Mouse (Mus musculus): ENCODE data around the gene Hpgds.

The Hpgds gene

DNA sequence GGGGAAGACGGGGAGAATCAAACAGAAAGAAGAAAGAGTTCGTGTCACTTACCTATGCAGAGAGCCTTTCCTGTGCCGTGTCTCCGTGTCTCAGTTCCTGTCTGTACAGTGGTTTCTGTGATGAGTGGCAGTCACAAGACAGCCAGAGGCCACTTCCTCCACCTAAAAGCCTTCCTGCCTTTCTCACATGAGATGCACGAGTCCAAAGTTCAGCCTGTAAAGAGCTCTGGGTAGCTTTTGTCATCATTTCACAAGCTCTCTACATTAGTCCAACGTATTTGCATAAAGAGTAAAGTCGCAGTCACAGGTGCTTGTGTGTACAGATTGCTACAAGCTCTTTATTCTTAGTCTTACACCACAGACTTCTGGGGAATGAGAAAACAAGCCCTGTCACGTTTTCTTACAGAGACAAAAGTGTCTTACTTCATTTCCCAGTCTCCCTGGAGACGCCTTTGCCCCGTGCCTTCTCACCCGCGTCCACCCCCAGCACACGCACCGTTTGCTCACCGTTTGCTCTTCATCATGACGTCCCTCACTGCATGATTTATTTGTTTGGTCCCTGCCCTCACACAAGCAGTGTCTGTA, at the start of gene Hpgds:
Hpgds (minus strand) TSS at position 288 of the 585 bp plus-strand sequence.
- no peak for DNase-seq (ENCODE audit: low read depth)

DNA sequence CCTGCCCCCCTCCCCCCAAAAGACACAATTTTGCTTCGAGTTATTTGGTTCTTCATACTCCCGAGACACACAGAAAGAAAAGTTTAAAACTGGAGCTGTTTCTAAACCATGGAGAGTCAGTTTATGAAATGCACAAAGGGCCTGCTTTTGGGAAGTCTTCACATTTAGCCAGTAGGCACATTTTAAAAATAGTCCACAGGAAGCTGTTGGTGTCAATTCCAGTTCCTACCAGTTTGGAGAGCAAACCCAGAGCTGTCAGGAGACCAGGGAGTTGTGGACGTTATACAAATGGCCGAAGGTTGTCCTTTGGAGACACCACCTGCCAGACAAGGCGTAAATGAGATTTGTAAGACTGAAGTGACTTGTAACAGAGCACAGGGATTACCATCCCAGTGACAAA, 20.3 kb upstream of the Hpgds start:
- no peak for DNase-seq (ENCODE audit: low read depth)

DNA sequence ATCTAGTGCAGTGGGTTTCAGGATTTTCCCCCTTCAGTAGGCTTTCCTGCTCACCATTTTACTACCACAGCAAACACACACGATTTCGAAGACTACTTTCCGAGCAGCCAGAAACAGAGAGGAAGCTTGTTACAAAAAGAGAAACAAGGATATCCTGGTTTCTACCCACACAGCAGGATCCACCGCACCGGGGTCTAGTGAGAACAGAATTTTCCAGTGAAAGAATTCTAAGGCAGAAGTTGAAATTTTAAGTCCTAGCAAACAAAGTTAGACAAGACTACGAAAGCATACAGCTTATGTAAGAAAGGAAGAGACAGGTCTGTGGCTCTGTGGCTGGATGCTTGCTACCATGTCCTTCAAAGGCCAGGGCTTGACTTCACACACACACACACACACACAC, 19.4 kb upstream of the Hpgds start:
- no peak for DNase-seq (ENCODE audit: low read depth)

DNA sequence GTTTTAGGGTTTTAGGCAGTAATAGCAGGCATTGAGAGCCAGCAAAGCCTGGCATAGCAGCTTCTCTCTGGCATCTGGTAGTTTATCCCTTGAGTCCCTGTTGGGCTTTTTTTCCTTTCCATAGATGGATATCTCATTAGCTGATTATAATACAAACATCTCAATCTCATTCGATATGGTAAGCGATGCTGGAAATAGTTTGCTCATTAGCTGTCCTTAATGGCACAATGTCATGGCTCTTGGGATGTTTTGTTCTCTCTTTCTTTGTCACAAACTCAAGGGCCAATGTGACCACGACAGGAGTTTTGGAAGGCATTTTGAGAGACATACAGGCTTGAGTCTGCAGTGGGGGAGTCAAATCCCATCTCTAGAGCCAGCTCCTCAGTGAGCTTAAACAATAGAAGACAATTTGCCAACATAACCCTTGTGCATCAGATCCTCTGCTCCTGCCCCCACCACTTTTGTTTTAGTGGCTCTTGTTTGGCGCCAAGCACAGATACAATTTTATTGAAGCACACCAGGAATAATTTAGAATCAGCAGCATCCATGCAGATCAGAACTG, 14.8 kb upstream of the Hpgds start:
- no peak for DNase-seq (ENCODE audit: low read depth)

DNA sequence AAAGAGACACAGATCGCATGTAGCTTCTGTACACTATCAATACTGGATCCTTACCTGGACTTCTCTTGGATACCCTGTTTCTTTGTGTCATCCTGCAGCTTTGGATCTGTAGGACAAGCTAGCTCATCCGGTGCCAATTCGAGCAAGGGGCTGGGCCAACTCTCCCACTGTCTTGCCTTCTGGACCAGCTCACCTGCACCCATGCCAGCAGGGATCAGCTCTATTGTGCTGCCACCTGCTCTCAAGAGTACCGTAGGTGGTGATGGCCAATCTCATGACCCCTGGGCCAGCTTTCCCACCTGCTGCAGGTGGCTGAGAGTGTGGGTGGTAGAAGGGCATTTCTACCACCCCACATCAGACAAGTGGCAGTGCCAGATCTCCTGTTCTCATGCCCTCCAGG, 12.3 kb upstream of the Hpgds start:
- no peak for DNase-seq (ENCODE audit: low read depth)

DNA sequence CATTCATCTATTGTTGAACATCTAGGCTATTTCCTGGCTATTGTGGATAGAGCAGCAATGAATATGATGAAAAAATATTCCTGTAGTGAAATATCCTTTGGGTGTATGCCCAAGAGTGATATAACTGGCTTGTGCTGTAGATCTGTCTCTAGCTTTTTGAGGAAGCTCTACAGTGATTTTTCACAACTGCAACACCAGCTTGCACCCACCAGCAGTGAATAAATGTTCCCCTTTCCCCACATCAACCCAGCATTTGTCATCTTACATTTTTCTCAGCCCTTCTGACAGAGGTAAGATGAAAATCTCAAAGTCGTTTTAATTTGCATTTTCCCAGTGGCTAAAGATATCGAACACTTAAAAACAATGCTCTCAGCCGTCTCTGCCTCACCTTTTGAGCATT, 8.9 kb upstream of the Hpgds start:
- no peak for DNase-seq (ENCODE audit: low read depth)

DNA sequence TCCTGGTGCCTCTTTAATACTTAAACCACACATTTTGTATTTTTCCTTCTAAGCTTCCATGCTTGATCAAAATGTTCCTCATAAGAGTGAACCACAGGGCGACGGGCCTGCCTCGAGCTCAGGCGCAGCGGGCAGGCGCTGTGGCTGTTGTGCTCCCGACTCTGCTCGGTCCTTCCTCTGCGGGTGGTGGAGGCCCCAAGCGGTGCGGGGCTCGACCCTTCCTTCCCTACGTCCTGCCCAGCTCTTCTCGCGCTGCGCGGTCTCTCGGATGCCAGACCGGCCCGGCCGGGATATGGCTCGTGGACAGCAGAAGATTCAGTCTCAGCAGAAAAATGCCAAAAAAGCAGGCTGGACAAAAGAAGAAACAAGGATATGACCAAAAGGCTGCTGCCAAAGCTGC, 6.0 kb upstream of the Hpgds start:
- DNase-seq (ENCODE audit: low read depth): no peak

DNA sequence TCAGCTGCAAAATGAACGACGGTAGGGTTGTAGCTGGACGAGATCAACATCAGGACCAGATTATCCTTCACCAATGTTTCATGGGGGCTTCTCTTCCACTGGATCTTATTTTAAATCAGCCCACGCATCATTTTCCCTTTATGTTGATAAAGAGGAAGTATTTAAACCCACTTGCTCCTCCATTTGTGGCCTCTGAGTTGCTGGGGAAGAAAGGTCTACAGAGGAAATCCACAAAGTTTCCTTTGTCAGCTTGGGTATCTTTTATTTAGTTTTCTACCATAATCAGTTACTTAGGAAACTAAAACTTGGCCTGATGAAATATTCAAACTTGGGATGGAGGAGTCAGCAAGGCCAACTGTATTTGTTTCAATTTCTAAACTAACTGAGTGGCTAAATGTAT, 1.7 kb upstream of the Hpgds start:
- DNase-seq (ENCODE audit: low read depth): no peak

DNA sequence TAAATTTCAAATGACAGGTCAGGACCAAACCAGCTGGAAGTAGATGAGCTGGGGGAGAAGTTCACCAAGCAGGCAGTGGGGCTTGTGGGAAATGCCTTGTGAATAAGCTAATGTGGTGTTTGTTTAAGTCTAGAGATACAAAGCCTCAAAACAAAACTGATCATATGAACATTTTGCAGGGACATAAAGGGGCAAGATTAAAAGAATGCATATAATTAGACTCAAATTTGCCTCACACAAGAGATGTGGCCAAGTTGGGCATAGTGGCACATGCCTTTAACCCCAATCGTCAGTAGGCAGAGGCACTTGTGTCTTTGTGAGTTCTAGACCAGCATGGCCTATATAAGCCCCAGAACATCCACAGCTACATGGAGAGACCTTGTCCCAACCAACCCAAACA, 2.4 kb downstream of the Hpgds start:
- DNase-seq (ENCODE audit: low read depth): no peak

DNA sequence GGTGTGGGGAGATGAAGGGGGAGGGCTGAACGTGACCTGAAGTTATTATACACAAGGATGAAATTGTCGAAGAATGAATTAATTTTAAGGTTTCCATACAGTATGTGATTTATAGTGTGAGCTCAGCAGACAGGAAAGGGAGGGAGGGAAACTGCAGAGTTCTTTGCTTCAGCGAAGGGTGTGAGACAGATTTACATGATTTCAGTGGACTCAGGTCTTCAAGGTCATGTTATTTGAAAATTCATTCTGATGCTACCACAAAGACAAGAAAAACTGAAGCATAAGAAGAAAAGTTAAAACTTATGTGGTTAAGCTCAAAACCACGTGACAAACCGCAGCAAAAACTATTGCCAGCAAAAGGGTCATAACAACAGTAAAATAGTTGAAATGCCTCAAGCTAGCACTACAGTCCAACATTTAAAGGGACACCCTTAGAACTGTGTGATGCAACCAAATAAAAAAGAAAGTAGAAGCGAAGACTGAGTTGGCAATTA, 3.9 kb downstream of the Hpgds start:
- DNase-seq (ENCODE audit: low read depth): no peak

DNA sequence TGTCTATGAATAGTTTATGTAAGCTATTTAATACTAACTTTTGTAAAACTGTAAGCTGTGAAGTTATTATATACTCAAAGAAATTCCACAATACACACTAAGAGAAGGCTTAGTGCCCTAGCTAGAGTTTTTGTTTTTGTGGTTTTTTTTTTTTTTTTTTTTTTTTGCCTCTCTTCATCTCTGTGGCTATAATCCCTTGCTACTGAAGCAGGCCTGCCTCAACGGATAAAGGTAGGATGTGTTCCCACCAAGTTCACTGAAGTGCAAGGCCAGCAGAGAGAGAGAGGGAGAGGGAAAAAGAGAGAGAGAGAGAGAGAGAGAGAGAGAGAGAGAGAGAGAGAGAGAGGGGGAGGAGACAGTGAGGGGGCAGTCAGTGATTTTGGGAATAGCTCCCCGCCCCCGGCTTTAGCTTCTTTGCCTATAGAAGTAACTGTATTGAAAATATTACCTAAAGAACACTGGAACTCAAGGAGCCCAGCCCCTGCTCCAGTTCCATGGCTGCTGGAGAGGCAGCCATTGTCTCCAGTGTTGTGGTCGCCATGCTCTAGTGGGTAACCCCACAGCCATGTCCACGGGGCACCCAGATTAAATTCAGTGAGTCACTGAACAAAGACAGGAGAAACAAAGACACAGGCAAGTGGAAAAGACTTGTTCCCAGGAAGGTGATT, 4.5 kb downstream of the Hpgds start:
- no peak for DNase-seq (ENCODE audit: low read depth)

DNA sequence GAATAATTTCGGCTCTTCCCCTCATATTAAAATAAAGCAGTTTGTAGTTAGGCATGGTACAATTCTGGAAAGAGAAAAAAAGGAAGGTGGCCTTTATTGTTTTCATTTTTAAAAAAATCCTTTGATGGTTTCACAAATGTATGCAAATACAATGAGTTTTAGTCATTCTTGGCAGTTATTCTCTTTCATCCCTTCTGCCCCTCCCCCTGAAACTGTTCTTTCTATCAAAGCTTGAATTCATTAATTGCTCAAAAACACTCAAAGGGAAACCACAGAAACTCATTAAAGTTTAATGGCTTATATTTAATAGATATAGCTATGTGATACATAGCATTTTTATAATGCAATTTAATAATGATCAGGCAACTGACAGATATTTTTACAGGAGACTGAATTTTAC, 6.5 kb downstream of the Hpgds start:
- no peak for DNase-seq (ENCODE audit: low read depth)

DNA sequence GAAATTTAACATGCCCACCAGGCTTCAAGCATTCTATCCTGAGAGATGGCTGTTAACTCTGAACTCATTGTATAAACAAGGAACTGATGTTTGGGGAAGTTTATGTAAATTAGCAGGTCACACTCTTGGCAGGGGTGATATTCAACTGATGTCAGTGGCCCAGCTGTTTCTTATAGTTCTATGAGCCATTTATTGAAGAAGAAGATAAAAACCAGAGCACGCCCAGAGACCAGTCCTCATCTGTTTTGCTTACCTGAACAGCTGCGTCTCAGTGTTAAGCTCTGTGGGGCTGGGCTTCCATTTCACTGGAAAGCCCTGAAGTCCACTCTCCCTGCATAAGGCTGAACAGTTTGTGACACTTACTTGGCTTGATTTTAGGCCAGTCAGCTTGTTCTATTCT, 6.9 kb downstream of the Hpgds start:
- DNase-seq (ENCODE audit: low read depth): no peak

DNA sequence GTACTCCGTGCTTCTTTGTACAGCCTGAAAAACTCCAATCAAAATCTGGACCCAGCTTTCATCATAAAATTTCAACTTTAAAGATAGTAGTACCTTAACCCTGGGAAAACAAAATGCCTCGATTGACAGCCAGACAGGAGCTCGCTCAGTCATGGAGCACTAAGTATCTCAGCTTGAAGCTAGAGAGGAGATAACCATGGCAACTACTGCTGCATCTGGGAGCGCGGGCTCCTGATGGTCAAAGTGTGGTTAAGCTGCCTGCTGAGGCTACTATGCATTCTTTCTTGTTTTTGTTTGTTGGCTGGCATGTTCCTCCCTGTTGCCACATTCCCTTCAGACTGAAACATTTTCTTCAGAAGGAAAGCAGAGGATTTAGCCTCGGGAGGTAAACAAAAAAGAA, 12.3 kb downstream of the Hpgds start:
- no peak for DNase-seq (ENCODE audit: low read depth)

DNA sequence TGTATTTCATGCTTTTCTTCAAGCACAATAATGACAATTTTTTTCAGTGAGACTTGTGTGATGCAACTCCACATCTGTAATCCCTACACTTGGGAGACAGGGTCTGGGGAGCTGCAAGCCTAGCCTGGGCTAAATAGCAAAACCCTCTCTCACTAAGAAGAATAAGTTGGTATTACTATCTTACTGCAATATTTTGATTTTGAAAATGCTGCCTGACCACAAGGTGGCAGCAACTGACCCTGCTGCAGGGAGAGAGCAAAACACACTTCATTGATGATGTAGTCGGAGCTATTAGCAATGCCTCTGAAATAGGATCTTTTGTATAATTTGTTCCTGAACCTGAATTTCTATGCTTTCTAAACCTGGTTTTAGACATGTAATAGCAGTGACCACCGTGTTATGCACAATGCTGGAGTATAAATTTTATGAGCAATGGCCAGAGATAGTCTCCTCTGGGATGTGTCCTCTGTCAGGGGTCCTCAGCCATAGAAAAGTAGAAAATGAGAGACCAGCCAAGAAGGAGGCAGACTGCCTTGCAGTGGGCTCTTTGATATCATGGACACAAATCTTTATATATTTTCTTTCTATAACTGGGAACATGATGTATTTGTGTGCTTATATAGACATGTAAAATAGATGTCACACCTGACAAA, 18.5 kb downstream of the Hpgds start:
- DNase-seq (ENCODE audit: low read depth): peak; percentile 7

DNA sequence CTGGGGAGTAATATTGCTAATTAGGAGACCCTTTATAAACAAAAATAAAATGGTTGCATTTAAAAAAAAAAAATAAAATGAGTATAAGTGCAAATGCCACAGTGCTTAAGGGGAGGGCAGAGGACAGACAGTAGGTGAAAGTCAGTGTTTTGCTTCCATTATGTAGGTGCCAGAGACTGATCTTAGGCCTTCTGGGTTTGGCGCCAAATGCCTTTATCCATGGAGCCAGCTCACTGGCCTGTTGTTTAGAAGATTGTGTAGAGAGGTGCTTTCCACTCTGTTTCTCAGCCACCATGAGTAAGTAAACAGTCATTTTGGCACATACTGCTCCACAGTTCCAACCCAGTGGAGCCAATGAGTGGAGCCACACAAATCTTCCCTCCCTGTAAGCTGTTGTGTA, 27.2 kb downstream of the Hpgds start:
- DNase-seq (ENCODE audit: low read depth): no peak

DNA sequence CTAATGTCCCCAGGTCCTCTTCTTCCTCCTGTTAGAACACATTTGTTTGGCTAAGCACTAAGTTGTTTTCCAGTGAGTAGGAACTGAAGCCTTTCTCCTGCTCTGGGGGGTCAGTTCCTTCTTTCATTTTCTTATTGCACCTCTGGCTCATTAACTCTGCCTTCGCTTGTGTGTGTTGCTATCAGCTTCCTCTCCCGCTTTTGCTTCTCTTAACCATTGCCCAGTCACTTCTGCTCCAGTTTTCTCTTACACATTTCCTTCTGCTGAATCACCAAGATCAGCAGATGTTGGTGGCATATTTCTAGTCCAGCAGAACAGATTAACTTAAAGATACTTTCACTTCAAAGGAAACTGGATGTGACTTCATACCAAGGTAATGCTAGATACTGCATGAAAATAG, 29.8 kb downstream of the Hpgds start:
- DNase-seq (ENCODE audit: low read depth): no peak

DNA sequence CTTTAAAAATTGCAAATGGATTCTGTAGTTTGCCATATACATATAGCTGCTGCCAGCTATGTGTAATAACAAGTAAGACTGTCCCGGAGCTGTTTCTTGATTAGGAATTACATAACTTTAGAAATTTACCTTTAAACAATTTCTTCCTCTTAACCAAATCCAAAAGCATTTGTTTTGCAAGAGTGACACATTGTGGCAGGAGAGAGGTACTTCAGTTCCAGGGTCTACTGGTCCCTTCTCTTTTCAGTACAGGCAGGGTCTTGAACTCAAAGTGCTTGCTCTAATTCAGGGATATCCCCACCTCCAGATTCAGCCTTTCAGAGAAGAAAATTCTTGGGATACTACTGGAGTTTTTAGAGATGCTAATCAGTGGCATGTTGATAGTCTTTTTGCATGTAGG, 65.6 kb downstream of the Hpgds start:
- DNase-seq (ENCODE audit: low read depth): peak; percentile 6

DNA sequence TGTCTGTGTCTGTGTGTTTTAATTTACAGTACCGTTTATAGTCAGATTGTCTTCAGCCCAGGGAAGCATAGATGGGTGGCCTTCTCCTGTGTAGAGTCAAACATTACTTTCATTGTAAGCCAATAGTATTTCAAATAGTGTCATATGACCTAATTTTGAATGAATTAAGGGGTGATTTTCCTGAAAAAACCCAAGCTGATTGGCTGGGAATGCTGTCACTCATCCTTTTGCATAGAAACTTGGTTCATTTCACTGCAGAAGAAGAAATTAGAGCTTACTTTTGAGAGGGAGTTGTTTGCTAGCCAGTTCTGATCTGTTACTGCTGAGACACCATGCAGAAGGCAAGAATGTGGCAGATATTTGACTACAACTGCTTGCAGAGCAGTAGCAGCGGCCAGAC, 69.5 kb downstream of the Hpgds start:
- DNase-seq (ENCODE audit: low read depth): no peak

Data from c-Kit-positive CD71-positive TER-119-negative erythroid progenitor cells, embryonic 14.5 days (primary cell).